Mouse (Mus musculus) left cerebral cortex, adult 8-10 months (tissue): ENCODE measurements around the gene Sh3tc1. TPM values are rescaled to one million over a fixed set of nuclear protein-coding genes. Genes with fewer than 3 reads are reported as not detected.

Experiments
- total RNA-seq, 4 experiments: library from RNA; stranded (reverse); gene quantifications; 2 replicates each; pipeline ENCODE4 v1.2.4; 2022

The Sh3tc1 gene
- total RNA-seq, 4 experiments from 2014 or later, result 1.6 to 5.9 (median 3.3) TPM

Other genes starting within 250 kb of the Sh3tc1 start
- under 1 TPM; 0.14 to 0.51 (median 0.20) TPM for gene Cpz, start 214.3 kb downstream of the Sh3tc1 start, total RNA-seq
- gene Trmt44, start 164.9 kb downstream of the Sh3tc1 start, total RNA-seq, result 1 to 10 TPM; 7.2 to 7.9 (median 7.5) TPM
- gene Acox3, start 156.9 kb downstream of the Sh3tc1 start, total RNA-seq, result 10 to 100 TPM; 36.4 to 40.2 (median 37.8) TPM
- gene Htra3, start 60.2 kb downstream of the Sh3tc1 start, total RNA-seq, result 1 to 10 TPM; 7.0 to 8.3 (median 7.9) TPM
- 100 to 1,000 TPM; 168 to 199 (median 195) TPM for gene Ablim2, start 17.9 kb upstream of the Sh3tc1 start, total RNA-seq
- gene Afap1, start 153.3 kb upstream of the Sh3tc1 start, total RNA-seq, result 10 to 100 TPM; 26.8 to 30.0 (median 29.3) TPM